Mouse (Mus musculus) forebrain, embryonic 15.5 days (tissue): ENCODE results near the gene Zdhhc22. TPM values are rescaled to one million over a fixed set of nuclear protein-coding genes. Genes with fewer than 3 reads are reported as not detected.

ENCODE experiments used
- ATAC-seq: fragments of 200-750 bp; cut with Nextera tagmentation; replicated peaks from 2 replicates; pipeline ENCODE4 v1.8.0; 2017; ENCODE audit warnings: mild to moderate bottlenecking, moderate TSS enrichment, moderate library complexity
- H3K27ac ChIP-seq: fragments of 300-500 bp; sonication (generic); replicated peaks from 2 replicates; pipeline ENCODE4 v1.5.1; 2015; ENCODE audit warnings: mild to moderate bottlenecking, inconsistent platforms
- H3K27me3 ChIP-seq: fragments of 300-500 bp; sonication (generic); 2 replicates; pipeline ENCODE4 v1.6.1; 2015; ENCODE audit warnings: inconsistent platforms
- H3K36me3 ChIP-seq: fragments of 300-500 bp; sonication (generic); 2 replicates; pipeline ENCODE4 v1.6.1; 2015; ENCODE audit warnings: mild to moderate bottlenecking, inconsistent platforms
- H3K4me1 ChIP-seq: fragments of 300-500 bp; sonication (generic); 2 replicates; pipeline ENCODE4 v1.6.1; 2015; ENCODE audit warnings: inconsistent platforms
- H3K4me2 ChIP-seq: fragments of 300-500 bp; sonication (generic); replicated peaks from 2 replicates; pipeline ENCODE4 v1.6.1; 2015; ENCODE audit warnings: mild to moderate bottlenecking, inconsistent platforms
- H3K4me3 ChIP-seq: fragments of 300-500 bp; sonication (generic); 2 replicates; pipeline ENCODE4 v1.5.1; 2015; ENCODE audit warnings: mild to moderate bottlenecking, inconsistent platforms
- H3K9ac ChIP-seq: fragments of 300-500 bp; sonication (generic); replicated peaks from 2 replicates; pipeline ENCODE4 v1.6.1; 2015; ENCODE audit warnings: mild to moderate bottlenecking, inconsistent platforms
- H3K9me3 ChIP-seq: fragments of 300-500 bp; sonication (generic); 2 replicates; pipeline ENCODE4 v1.6.1; 2016; ENCODE audit warnings: inconsistent platforms
- WGBS: fragments of 180-500 bp; shearing (Covaris S2); methylation state at CpG from one replicate; pipeline ENCODE4 v1.1.7; 2015; ENCODE audit warnings: mixed read lengths; 5-methylcytosine and 5-hydroxymethylcytosine counted together
- polyA plus RNA-seq: library from polyadenylated mRNA; unstranded; fragments of >200 nt; fragmentation: Nextera tagmentation; extraction: Ambion mirVana; gene quantifications from 2 replicates; pipeline ENCODE4 v1.2.1, GENCODE M21; 2015

The Zdhhc22 gene
- polyA plus RNA-seq, 1 experiment from 2014 or later, result 6.6 TPM

DNA sequence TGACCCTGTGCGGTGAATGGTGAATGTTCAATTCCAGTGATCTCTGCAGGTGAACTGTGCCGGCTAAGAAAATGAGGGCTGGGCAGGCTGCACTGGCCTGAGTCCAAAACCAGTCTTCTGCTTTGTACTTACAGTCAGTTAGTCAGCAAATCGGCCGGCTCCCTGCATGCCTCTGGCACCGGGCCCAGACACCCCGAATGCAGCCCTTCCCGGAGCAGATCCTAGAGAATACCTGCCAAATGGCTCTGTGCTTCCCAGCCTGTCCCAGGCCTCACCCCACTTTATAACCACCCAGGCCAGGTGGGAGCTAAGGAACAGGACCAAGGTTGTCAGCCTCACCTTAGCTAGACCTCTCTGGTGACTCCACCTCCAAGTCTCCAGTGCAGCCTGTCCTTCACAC lies 17.0 kb downstream of the Zdhhc22 start:
- H3K4me2 ChIP-seq, result no peak overlapping the region
- no peaks in the 10 kb centered on the region for H3K9me3 ChIP-seq
- H3K4me1 ChIP-seq, result peaks cover 40% of the 10 kb centered on the region
- 15% methylated on average over 7 of the region's 7 CpGs for WGBS
- no peak overlapping the region for H3K4me3 ChIP-seq
- peak overlapping the region; percentile 73 for H3K27ac ChIP-seq
- no peaks in the 10 kb centered on the region for H3K36me3 ChIP-seq
- ATAC-seq, result peak; percentile 21; the same call in 1 of the 2 replicates
- no peak overlapping the region for H3K9ac ChIP-seq
- H3K27me3 ChIP-seq, result no peaks in the 10 kb centered on the region

DNA sequence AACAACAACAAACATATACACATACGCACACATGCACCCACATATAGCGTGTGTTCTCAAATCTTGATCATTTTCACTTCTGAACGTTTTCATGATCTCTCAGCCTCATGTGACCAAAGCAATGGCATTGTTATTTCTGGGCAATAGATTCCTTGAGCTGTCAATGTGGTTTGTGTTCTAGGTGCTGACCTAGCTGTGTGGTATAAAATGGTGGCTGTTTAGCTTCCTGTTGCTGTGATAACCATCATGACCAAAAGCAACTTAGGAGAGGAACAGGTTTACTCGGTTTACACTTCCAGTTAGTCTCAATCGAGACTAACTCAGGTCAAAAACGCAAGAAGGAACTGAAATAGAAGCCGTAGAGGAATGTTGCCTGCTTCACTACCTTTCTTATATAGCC lies 19.1 kb downstream of the Zdhhc22 start:
- Histone ChIP-seq H3K27ac (no peak overlapping the region), H3K9me3 (no peaks in the 10 kb centered on the region), H3K27me3 (no peaks in the 10 kb centered on the region), H3K4me2 (no peak overlapping the region), H3K4me3 (no peak overlapping the region), H3K9ac (no peak overlapping the region), H3K4me1 (peaks cover 33% of the 10 kb centered on the region), H3K36me3 (no peaks in the 10 kb centered on the region)
- 93% methylated on average over 7 of the region's 7 CpGs for whole genome bisulfite sequencing
- ATAC-seq, result no peak

- Histone ChIP-seq H3K9me3 (no peaks in the 10 kb centered on the region), H3K36me3 (peaks cover 8% of the 10 kb centered on the region; the same call in 1 of the 2 replicates), H3K27ac (peak overlapping the region; percentile 43; the same call in 1 of the 2 replicates), H3K4me2 (no peak overlapping the region), H3K4me1 (peaks cover 18% of the 10 kb centered on the region), H3K9ac (no peak overlapping the region), H3K4me3 (no peak overlapping the region), H3K27me3 (no peaks in the 10 kb centered on the region)
- no peak for ATAC-seq
- 71% methylated on average over 3 of the region's 3 CpGs for WGBS
Observed at GRCm38 (mm10) chr12:86969220-86969601, 21.0 kb downstream of the Zdhhc22 start.

DNA sequence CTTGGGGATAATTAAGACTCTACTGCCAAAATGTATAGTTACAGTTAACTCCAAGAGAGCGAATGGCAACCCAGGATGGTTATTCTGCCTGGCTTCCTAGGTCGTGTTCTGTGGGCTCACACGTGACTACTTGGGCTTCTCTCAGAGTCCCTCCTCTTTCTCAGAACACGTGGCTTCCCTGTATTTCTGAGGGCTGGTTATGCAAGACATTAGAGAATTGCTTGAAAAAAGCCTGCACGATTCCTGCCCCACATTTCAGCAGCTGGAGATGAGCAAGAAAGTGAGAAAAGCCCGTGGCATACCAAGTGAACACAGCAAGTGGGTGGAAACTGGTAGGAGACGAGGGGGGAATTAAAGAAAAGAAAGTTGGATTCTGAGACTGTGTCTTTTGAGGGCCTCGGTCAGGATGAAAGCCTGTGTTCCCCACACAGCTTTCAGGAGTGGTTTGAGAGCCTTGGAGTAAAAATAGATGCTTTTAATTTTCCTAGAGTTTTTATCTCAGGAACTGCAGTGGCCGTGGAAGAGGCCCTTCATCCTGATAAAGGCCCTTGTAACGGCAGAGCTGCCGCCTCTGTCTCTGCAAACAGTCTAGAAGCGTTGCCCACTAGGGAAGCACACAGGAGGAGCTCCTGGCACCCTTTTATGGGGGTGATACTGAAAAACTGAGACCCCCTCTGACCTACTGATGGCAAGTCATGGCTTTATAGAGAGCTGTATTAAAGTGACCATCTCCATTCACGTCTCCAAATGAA lies 21.6 kb downstream of the Zdhhc22 start:
- Histone ChIP-seq H3K9me3 (no peaks in the 10 kb centered on the region), H3K9ac (no peak overlapping the region), H3K4me3 (no peak overlapping the region), H3K27ac (peak overlapping the region; percentile 43; the same call in 1 of the 2 replicates), H3K27me3 (no peaks in the 10 kb centered on the region), H3K4me2 (no peak overlapping the region), H3K36me3 (peaks cover 11% of the 10 kb centered on the region), H3K4me1 (peaks cover 12% of the 10 kb centered on the region)
- WGBS, result 61% methylated on average over 13 of the region's 13 CpGs
- ATAC-seq, result no peak

DNA sequence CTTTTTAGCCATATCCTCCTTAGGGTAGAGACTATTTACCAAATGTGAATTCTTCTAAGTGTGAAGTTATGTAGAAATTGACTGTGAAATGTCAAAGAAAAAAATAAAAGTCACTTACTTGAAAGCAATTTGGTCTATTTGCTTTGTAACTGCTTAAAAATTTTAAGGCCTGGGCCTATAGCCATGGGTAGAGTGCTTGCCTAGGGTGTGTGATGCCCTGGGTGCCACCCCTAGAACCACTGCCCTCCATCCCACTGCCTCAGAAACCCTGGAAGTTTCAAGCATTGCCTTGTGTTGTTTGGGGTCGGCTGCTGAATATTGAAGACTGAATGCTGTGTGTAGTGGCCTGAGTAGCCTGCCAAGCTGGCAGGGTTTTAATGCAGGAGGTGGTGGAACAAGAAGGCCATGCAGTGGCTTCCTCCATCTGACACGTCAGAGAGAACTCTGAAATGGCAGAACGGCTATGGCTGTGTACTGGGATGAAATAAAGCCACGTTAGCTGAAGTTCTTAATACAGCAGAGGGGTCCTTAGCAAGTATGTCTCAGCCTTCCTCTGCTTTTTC lies 24.9 kb downstream of the Zdhhc22 start:
- no peaks in the 10 kb centered on the region for H3K4me1 ChIP-seq
- H3K4me3 ChIP-seq, result no peak overlapping the region
- H3K27me3 ChIP-seq, result no peaks in the 10 kb centered on the region
- no peak overlapping the region for H3K9ac ChIP-seq
- WGBS, result 86% methylated on average over 4 of the region's 4 CpGs
- H3K36me3 ChIP-seq, result peaks cover 42% of the 10 kb centered on the region
- no peak overlapping the region for H3K27ac ChIP-seq
- H3K4me2 ChIP-seq, result no peak overlapping the region
- no peak for ATAC-seq
- H3K9me3 ChIP-seq, result no peaks in the 10 kb centered on the region

- no peak for ATAC-seq
Observed at GRCm38 (mm10) chr12:86964278-86965057, 25.8 kb downstream of the Zdhhc22 start.

GRCm38 (mm10) chr12:86961589-86962344 lies 28.5 kb downstream of the Zdhhc22 start:
- Histone ChIP-seq H3K9me3 (no peaks in the 10 kb centered on the region), H3K4me1 (no peaks in the 10 kb centered on the region), H3K27ac (no peak overlapping the region), H3K4me2 (no peak overlapping the region), H3K4me3 (no peak overlapping the region), H3K9ac (no peak overlapping the region), H3K27me3 (no peaks in the 10 kb centered on the region), H3K36me3 (peaks cover 71% of the 10 kb centered on the region)
- no peak for ATAC-seq
- 74% methylated on average over 11 of the region's 11 CpGs for WGBS

More at GRCm38 (mm10) chr12:86964278-86965057, 25.8 kb downstream of the Zdhhc22 start:
- Histone ChIP-seq H3K4me3 (no peak overlapping the region), H3K27ac (no peak overlapping the region), H3K9me3 (no peaks in the 10 kb centered on the region), H3K4me2 (no peak overlapping the region), H3K36me3 (peaks cover 51% of the 10 kb centered on the region), H3K4me1 (no peaks in the 10 kb centered on the region), H3K27me3 (no peaks in the 10 kb centered on the region), H3K9ac (no peak overlapping the region)
- WGBS, result 89% methylated on average over 16 of the region's 16 CpGs

DNA sequence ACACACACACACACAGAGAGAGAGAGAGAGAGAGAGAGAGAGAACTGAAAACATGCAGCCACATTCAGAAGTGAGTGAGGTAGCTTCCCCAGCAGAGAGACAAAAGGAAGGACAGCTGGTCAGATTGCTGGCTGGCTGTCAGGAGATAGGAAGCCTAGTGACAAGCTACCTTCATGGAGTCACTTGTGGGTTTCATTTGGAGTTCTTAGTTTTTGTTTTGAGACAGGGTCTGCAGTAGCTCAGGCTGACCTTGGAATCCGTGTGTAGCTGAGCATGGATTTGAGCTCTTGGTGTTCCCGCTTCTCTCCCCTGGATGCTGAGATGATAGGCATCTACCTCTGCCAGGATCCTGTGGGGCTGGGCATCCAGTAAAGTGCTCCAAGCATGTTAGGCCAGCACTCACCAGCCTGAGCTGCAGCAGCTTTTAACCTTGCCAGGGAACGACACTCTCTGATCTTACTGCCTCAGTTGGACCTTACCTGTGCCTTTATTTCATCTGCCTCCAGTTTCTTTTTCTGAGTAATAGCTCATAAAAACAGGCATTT lies 29.4 kb downstream of the Zdhhc22 start:
- Histone ChIP-seq H3K9ac (no peak overlapping the region), H3K9me3 (no peaks in the 10 kb centered on the region), H3K27me3 (no peaks in the 10 kb centered on the region), H3K27ac (no peak overlapping the region), H3K36me3 (peaks cover 79% of the 10 kb centered on the region), H3K4me2 (no peak overlapping the region), H3K4me3 (no peak overlapping the region), H3K4me1 (no peaks in the 10 kb centered on the region)
- ATAC-seq, result no peak
- WGBS, result 93% methylated on average over 3 of the region's 3 CpGs

DNA sequence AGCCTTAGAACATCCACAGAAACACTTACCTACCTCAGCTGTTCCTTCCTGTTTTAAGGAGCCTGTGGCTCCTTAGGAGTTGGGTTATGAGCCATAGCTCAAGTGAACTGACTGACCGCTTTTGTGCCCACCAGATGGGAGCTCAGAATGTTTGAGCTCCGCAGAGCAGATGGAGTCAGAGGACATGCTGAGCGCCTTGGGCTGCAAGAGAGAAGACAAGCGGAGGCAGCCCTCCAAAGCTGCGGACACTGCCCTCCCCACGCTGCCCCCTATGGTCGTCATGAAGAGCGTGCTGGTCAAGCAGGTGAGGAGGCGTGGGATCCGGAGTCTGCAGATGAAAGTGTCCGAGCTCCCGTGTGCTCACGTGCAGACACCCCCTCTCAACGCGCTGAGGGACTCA lies 30.1 kb downstream of the Zdhhc22 start:
- Histone ChIP-seq H3K27ac (no peak overlapping the region), H3K27me3 (no peaks in the 10 kb centered on the region), H3K9ac (no peak overlapping the region), H3K4me3 (no peak overlapping the region), H3K36me3 (peaks cover 87% of the 10 kb centered on the region), H3K4me1 (no peaks in the 10 kb centered on the region), H3K9me3 (no peaks in the 10 kb centered on the region), H3K4me2 (no peak overlapping the region)
- no peak for ATAC-seq
- 89% methylated on average over 15 of the region's 15 CpGs for WGBS

DNA sequence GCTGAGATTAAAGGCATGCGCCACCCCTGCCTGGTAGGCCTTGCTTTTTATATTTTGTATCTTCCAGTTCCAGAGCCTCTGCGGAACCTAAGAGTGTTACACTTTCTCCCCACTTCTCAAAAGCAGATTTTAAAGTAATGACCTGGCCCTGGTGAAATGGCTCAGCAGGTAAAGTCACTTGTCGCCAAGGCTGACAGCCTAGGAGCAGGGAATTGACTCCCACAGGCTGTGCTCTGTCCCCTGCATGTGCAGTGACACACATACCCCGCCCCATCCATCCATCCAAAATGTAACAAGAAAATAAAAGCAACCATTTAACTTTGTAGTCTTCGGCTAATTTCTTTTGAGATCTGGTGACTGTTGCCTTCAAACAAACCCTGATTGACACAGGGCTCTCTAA lies 30.6 kb downstream of the Zdhhc22 start:
- Histone ChIP-seq H3K4me2 (no peak overlapping the region), H3K27me3 (no peaks in the 10 kb centered on the region), H3K9ac (no peak overlapping the region), H3K27ac (no peak overlapping the region), H3K4me1 (no peaks in the 10 kb centered on the region), H3K9me3 (no peaks in the 10 kb centered on the region), H3K4me3 (no peak overlapping the region), H3K36me3 (peaks cover 87% of the 10 kb centered on the region)
- ATAC-seq, result no peak
- 96% methylated on average over 5 of the region's 5 CpGs for WGBS

DNA sequence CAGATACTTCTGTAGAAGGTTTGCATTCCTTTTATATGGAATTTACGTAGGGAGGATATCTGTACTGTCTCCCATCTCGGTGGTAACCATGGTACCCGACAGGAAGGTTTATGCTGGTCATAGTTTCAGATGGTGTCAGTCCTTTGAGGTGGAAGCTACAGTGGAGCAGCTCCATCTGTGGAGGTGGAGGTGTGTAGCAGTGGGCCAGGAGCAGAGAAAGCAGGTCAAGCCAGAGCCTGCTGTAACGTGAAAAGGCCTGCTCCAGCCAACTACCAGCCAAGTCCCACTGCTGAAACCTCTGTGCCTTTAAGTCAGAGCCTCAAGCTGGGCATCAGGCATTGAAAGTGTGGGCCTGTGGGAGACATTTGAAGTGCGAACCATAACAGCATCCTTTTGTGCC lies 31.7 kb downstream of the Zdhhc22 start:
- Histone ChIP-seq H3K9ac (no peak overlapping the region), H3K9me3 (no peaks in the 10 kb centered on the region), H3K27ac (no peak overlapping the region), H3K4me3 (no peak overlapping the region), H3K4me2 (no peak overlapping the region), H3K4me1 (no peaks in the 10 kb centered on the region), H3K27me3 (no peaks in the 10 kb centered on the region), H3K36me3 (peaks cover 84% of the 10 kb centered on the region)
- 91% methylated on average over 5 of the region's 5 CpGs for WGBS
- ATAC-seq, result no peak
